Mouse (Mus musculus): ENCODE measurements around the gene Homer2. TPM values are rescaled to one million over a fixed set of nuclear protein-coding genes. Genes with fewer than 3 reads are reported as not detected.

Gene Homer2
- polyA plus RNA-seq, 1 experiment from 2014 or later: 24.4 TPM

GRCm38 (mm10) chr7:81560101-81561049, 147.0 kb downstream of the Homer2 start:
- Histone ChIP-seq H3K36me3 (replicated peaks; ENCODE audit: control insufficient read depth, insufficient read depth, low read depth, low read length) (no peaks in the 10 kb centered on the region), H3K4me3 (ENCODE audit: low read depth, low read length) (no peak overlapping the region), H3K27me3 (ENCODE audit: control insufficient read depth, insufficient read depth, low read length) (no peaks in the 10 kb centered on the region), H3K4me1 (ENCODE audit: control insufficient read depth, insufficient read depth, low read length) (no peaks in the 10 kb centered on the region), H3K9ac (replicated peaks; ENCODE audit: low read length) (no peak overlapping the region), H3K4me2 (ENCODE audit: low read depth, low read length) (no peak overlapping the region), H3K9me3 (replicated peaks; ENCODE audit: control insufficient read depth, low read length) (no peaks in the 10 kb centered on the region), H3K27ac (replicated peaks; ENCODE audit: low read depth, low read length) (no peak overlapping the region)
- 62% methylated on average over 8 of the region's 8 CpGs for WGBS
- ATAC-seq (replicated peaks; ENCODE audit: insufficient number of reproducible peaks, low FRiP score, low TSS enrichment, low read depth) (no peak), DNase-seq (ENCODE audit: low spot score) (peak; percentile 11)

- WGBS: 88% methylated on average over 14 of the region's 14 CpGs
- no peak for ATAC-seq (replicated peaks; ENCODE audit: insufficient number of reproducible peaks, low FRiP score, low TSS enrichment, low read depth)
- no peak overlapping the region for H3K4me2 ChIP-seq (ENCODE audit: low read depth, low read length)
Observed at GRCm38 (mm10) chr7:81559231-81559980, 147.9 kb downstream of the Homer2 start.

GRCm38 (mm10) chr7:81557985-81558360, 149.4 kb downstream of the Homer2 start:
- Histone ChIP-seq H3K27ac (replicated peaks; ENCODE audit: low read depth, low read length) (no peak overlapping the region), H3K27me3 (ENCODE audit: control insufficient read depth, insufficient read depth, low read length) (no peaks in the 10 kb centered on the region), H3K4me2 (ENCODE audit: low read depth, low read length) (no peak overlapping the region), H3K4me3 (ENCODE audit: low read depth, low read length) (no peak overlapping the region), H3K9ac (replicated peaks; ENCODE audit: low read length) (no peak overlapping the region), H3K36me3 (replicated peaks; ENCODE audit: control insufficient read depth, insufficient read depth, low read depth, low read length) (no peaks in the 10 kb centered on the region), H3K9me3 (replicated peaks; ENCODE audit: control insufficient read depth, low read length) (no peaks in the 10 kb centered on the region), H3K4me1 (ENCODE audit: control insufficient read depth, insufficient read depth, low read length) (no peaks in the 10 kb centered on the region)
- no peak for DNase-seq (ENCODE audit: low spot score)
- no peak for ATAC-seq (replicated peaks; ENCODE audit: insufficient number of reproducible peaks, low FRiP score, low TSS enrichment, low read depth)
- 58% methylated on average over 4 of the region's 4 CpGs for WGBS

More at GRCm38 (mm10) chr7:81559231-81559980, 147.9 kb downstream of the Homer2 start:
- Histone ChIP-seq H3K27ac (replicated peaks; ENCODE audit: low read depth, low read length) (no peak overlapping the region), H3K36me3 (replicated peaks; ENCODE audit: control insufficient read depth, insufficient read depth, low read depth, low read length) (no peaks in the 10 kb centered on the region), H3K4me3 (ENCODE audit: low read depth, low read length) (no peak overlapping the region), H3K27me3 (ENCODE audit: control insufficient read depth, insufficient read depth, low read length) (no peaks in the 10 kb centered on the region), H3K9me3 (replicated peaks; ENCODE audit: control insufficient read depth, low read length) (no peaks in the 10 kb centered on the region), H3K9ac (replicated peaks; ENCODE audit: low read length) (no peak overlapping the region), H3K4me1 (ENCODE audit: control insufficient read depth, insufficient read depth, low read length) (no peaks in the 10 kb centered on the region)
- no peak for DNase-seq (ENCODE audit: low spot score)

GRCm38 (mm10) chr7:81557252-81557984, 149.9 kb downstream of the Homer2 start:
- no peaks in the 10 kb centered on the region for H3K4me1 ChIP-seq (ENCODE audit: control insufficient read depth, insufficient read depth, low read length)
- WGBS: 78% methylated on average over 7 of the region's 7 CpGs
- no peak for ATAC-seq (replicated peaks; ENCODE audit: insufficient number of reproducible peaks, low FRiP score, low TSS enrichment, low read depth)

GRCm38 (mm10) chr7:81556839-81557238, 150.5 kb downstream of the Homer2 start:
- no peak for ATAC-seq (replicated peaks; ENCODE audit: insufficient number of reproducible peaks, low FRiP score, low TSS enrichment, low read depth)

More at GRCm38 (mm10) chr7:81557252-81557984, 149.9 kb downstream of the Homer2 start:
- Histone ChIP-seq H3K9me3 (replicated peaks; ENCODE audit: control insufficient read depth, low read length) (no peaks in the 10 kb centered on the region), H3K4me2 (ENCODE audit: low read depth, low read length) (no peak overlapping the region), H3K36me3 (replicated peaks; ENCODE audit: control insufficient read depth, insufficient read depth, low read depth, low read length) (no peaks in the 10 kb centered on the region), H3K27ac (replicated peaks; ENCODE audit: low read depth, low read length) (no peak overlapping the region), H3K27me3 (ENCODE audit: control insufficient read depth, insufficient read depth, low read length) (no peaks in the 10 kb centered on the region), H3K4me3 (ENCODE audit: low read depth, low read length) (no peak overlapping the region), H3K9ac (replicated peaks; ENCODE audit: low read length) (no peak overlapping the region)
- DNase-seq (ENCODE audit: low spot score): no peak

GRCm38 (mm10) chr7:81554369-81554768, 153.0 kb downstream of the Homer2 start:
- Histone ChIP-seq H3K27ac (replicated peaks; ENCODE audit: low read depth, low read length) (no peak overlapping the region), H3K4me2 (ENCODE audit: low read depth, low read length) (no peak overlapping the region), H3K27me3 (ENCODE audit: control insufficient read depth, insufficient read depth, low read length) (no peaks in the 10 kb centered on the region), H3K36me3 (replicated peaks; ENCODE audit: control insufficient read depth, insufficient read depth, low read depth, low read length) (no peaks in the 10 kb centered on the region), H3K9me3 (replicated peaks; ENCODE audit: control insufficient read depth, low read length) (no peaks in the 10 kb centered on the region), H3K4me1 (ENCODE audit: control insufficient read depth, insufficient read depth, low read length) (no peaks in the 10 kb centered on the region), H3K9ac (replicated peaks; ENCODE audit: low read length) (no peak overlapping the region), H3K4me3 (ENCODE audit: low read depth, low read length) (no peak overlapping the region)
- DNase-seq (ENCODE audit: low spot score) (peak; percentile 62), ATAC-seq (replicated peaks; ENCODE audit: insufficient number of reproducible peaks, low FRiP score, low TSS enrichment, low read depth) (no peak)
- WGBS: 78% methylated on average over 2 of the region's 2 CpGs

More at GRCm38 (mm10) chr7:81556839-81557238, 150.5 kb downstream of the Homer2 start:
- no peak overlapping the region for H3K4me3 ChIP-seq (ENCODE audit: low read depth, low read length)
- H3K4me2 ChIP-seq (ENCODE audit: low read depth, low read length): no peak overlapping the region
- H3K4me1 ChIP-seq (ENCODE audit: control insufficient read depth, insufficient read depth, low read length): no peaks in the 10 kb centered on the region
- no peak overlapping the region for H3K9ac ChIP-seq (replicated peaks; ENCODE audit: low read length)
- DNase-seq (ENCODE audit: low spot score): no peak
- H3K9me3 ChIP-seq (replicated peaks; ENCODE audit: control insufficient read depth, low read length): no peaks in the 10 kb centered on the region
- no peaks in the 10 kb centered on the region for H3K36me3 ChIP-seq (replicated peaks; ENCODE audit: control insufficient read depth, insufficient read depth, low read depth, low read length)
- H3K27me3 ChIP-seq (ENCODE audit: control insufficient read depth, insufficient read depth, low read length): no peaks in the 10 kb centered on the region
- no peak overlapping the region for H3K27ac ChIP-seq (replicated peaks; ENCODE audit: low read depth, low read length)
- 85% methylated on average over 4 of the region's 4 CpGs for WGBS

- no peak overlapping the region for H3K4me3 ChIP-seq (ENCODE audit: low read depth, low read length)
- no peak for DNase-seq (ENCODE audit: low spot score)
- no peak overlapping the region for H3K4me2 ChIP-seq (ENCODE audit: low read depth, low read length)
- no peaks in the 10 kb centered on the region for H3K9me3 ChIP-seq (replicated peaks; ENCODE audit: control insufficient read depth, low read length)
- no peak overlapping the region for H3K27ac ChIP-seq (replicated peaks; ENCODE audit: low read depth, low read length)
- H3K27me3 ChIP-seq (ENCODE audit: control insufficient read depth, insufficient read depth, low read length): no peaks in the 10 kb centered on the region
- 63% methylated on average over 4 of the region's 4 CpGs for WGBS
- H3K36me3 ChIP-seq (replicated peaks; ENCODE audit: control insufficient read depth, insufficient read depth, low read depth, low read length): no peaks in the 10 kb centered on the region
- no peak overlapping the region for H3K9ac ChIP-seq (replicated peaks; ENCODE audit: low read length)
- H3K4me1 ChIP-seq (ENCODE audit: control insufficient read depth, insufficient read depth, low read length): no peaks in the 10 kb centered on the region
- no peak for ATAC-seq (replicated peaks; ENCODE audit: insufficient number of reproducible peaks, low FRiP score, low TSS enrichment, low read depth)
Observed at GRCm38 (mm10) chr7:81553589-81553988, 153.7 kb downstream of the Homer2 start.
